Mouse (Mus musculus): Measurements from ENCODE around the gene Fam214a.

The Fam214a gene

DNA sequence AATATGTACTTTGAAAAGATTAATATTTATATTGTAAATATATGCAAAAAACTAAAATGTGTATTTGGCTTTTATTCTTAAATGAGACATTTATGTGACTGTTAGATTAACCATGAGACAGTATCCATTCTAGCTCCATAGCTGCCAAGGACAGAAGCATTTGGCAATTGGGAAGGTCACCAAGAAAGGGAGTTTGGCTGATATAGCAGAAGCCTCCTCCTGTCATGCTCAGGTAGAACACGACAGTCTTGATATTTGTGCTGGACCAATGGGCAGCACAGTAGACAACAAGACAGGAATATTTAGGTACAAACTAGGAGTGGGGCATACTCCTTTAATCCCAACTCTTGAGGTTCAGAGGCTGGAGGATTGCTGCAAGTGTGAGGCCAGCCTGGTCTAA lies 79.7 kb downstream of the Fam214a start:
- no peak for DNase-seq (ENCODE audit: low read depth, low spot score)

DNA sequence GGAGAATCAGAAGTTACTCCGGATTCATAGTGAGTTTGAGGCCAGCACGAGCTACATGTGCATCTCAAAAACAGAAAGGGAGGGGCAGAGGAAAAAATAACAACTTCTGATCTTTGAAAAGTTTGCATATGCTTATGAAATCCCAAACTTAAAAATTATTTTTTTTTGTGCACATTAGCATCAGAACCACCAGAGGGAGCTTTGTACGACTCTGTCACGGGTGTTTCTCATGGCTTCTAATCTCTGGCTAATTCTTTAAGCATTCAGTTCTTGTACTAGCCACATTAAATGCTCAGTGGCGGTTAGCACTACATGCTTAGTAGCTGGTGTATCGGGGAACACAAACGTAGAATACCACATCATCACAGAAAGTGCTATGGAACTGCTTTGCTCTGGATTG lies 80.5 kb downstream of the Fam214a start:
- DNase-seq (ENCODE audit: low read depth, low spot score) = peak; percentile 53

- DNase-seq (ENCODE audit: low read depth, low spot score) = no peak
Measured at GRCm38 (mm10) chr9:75034691-75035090, 82.0 kb downstream of the Fam214a start.

GRCm38 (mm10) chr9:75035944-75036343 lies 83.3 kb downstream of the Fam214a start:
- no peak for DNase-seq (ENCODE audit: low read depth, low spot score)

DNA sequence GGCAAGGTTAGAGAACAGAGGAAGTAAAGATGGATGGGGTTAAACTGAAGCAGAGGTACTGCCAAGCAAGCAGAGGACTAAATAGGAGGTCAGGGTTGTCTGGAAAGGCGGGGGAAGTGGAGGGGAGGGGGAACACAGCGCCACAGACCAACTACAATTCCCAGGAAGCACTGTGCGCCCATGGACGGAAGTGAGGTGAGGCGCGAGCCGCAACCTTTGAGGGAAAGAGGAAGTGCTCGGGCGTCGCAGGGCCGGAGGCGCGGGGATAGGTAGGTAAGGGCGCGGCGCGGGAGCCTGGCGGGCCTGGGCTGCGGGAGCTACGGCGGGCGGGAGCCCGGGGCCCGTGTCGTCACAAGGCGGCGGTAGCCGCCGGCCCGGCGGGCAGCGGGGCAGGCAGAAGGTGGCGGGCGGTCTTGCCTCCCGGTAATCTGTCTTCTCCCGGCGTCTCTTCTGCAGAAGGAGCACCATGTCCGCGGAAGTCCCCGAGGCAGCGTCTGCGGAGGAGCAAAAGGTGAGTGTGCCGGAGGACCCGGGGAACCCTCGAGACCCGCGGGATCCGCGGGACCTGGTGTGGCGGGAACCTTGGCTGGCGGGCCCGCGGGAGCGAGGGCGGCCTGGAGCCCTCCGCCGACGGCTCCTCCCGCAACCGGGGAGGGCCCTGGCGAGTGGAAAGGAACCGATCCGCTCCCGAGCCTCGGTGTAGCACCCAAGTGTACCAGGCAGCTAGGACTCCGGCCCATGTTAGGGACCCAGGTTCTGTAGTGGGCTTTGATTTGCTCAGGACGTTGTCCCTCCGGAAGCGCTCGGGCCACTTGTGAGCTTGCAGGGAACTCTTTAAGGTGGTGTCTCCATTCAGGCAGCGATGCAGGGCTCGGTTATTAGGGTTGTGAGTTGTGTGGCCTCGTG lies 85.0 kb downstream of the Fam214a start, which contains the start of gene Arpp19:
TSS of gene Arpp19 (plus strand) at position 164 of the 906 bp plus-strand sequence.
- DNase-seq (ENCODE audit: low read depth, low spot score) = peak; percentile 89

DNA sequence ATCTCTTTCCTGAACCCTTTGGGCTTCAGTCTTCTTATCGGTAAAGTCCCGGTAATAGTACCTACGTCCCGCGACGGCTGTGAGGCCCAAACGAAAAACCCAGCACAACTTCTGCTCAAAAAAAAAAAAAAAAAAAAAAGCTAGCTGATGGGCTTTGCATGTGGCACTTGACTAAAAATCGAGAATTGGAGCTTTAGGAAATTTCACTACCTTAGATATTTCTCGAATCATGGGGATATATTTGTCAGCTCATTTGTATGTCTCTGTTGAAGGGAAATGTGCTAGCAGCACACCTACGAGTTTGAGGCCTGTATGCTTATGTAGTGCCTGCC lies 85.6 kb downstream of the Fam214a start:
- DNase-seq (ENCODE audit: low read depth, low spot score) = peak; percentile 8

DNA sequence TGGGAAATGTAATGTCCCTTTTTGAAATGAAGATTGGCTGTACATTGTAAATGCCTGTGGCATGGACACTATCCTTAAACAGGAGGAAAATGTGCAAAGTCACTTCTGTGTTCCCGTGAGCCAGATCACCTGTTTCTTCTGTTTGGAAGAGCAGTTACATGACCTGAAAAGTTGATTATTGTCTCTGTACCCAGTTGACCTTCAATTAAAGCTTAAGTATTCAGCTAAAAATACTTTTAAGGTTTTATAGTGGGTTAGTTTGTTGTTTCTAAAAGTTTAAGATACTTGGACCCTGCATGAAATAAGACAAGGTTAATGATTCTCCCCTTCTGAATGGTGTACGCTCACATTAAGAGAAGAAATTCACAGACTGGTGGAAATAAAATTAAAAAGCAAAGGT lies 87.9 kb downstream of the Fam214a start:
- DNase-seq (ENCODE audit: low read depth, low spot score) = no peak

DNA sequence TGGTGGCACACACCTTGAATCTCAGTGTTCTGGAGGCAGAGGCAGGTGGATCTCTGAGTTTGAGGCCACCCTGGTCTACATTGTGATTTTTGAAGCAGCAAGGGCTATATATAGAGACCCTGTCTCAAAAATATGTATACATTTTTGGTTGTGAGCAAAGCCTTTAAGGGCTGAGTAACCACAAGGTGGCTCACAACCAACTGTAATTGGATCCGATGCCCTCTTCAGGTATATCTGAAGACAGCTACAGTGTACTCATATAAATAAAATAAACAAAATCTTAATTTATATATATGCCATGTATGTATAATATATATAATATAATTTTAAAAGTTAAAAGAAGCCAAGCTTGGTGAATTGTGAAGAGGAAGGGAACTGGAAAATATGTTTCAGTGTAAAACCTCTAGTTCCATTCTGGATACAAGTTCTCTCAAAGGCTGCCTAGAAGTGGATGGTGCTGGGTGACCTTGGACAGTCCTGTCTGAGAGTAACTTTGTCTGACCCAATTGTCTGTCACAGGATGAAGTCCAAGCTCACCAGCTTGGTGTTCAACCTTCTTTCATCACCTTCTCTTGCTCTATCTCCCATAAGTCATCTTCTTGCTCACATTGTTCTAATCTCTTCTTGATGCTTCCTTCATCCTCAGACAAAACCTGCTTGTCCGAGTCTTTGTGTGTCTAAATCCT lies 89.3 kb downstream of the Fam214a start:
- no peak for DNase-seq (ENCODE audit: low read depth, low spot score)

DNA sequence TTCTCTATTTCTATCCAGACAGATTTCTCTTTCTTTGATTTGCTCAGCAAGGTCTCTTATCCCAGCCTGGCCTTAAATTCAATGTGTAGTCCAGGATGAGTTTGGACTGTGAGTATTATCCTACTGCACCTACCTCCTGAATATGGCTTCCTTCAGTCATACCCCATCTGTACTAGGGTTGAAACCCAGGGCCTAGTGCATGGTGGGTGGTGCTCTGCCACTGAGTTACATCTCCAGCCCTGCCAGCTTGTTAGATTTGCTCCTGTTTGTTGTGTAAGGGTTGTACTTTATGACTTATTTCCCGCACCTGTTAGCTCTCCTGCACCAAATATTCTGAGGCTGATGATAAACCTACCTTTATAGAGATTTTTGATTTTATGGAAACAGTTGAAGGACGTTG lies 90.5 kb downstream of the Fam214a start:
- DNase-seq (ENCODE audit: low read depth, low spot score) = no peak

- DNase-seq (ENCODE audit: low read depth, low spot score) = no peak
Measured at GRCm38 (mm10) chr9:75047079-75047478, 94.4 kb downstream of the Fam214a start.

- DNase-seq (ENCODE audit: low read depth, low spot score) = no peak
Measured at GRCm38 (mm10) chr9:75049100-75049499, 96.4 kb downstream of the Fam214a start.

DNA sequence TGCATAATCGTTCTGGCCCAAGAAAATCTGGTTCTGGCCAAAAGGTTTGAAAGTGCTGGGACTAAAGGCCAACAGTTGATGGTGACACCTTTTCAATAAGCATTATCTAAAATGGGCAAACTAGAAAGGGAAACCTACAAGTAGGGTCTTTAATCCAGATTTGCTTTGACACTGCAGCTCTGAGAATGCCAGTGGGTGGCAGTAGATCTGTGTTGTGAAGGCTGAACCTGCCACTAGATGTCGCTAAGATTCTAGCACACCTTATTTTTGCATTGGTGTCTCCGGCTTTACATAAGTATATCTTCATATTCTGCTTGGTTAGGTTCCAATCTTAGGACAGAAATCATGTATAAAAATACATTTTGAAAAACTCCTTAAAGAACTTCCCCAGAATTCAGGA lies 97.3 kb downstream of the Fam214a start:
- DNase-seq (ENCODE audit: low read depth, low spot score) = peak; percentile 85

DNA sequence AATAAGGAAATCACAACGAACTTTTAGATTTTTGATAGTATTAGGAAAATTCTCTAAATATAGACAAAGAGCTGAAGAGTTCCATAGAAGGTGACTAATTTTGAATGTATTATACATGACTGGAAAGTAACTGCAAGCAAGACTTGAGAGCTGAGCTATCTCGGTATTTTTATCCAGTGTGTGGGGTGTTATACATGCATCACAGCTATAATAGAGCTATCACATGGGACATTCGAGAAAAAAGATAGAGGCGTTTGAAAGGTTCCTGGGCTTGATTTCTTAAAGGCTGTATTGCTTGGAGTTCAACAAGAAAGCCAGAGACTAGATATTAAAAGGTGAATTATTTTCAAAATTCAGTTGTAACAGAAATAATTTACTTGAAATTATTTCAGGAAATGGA lies 99.2 kb downstream of the Fam214a start:
- no peak for DNase-seq (ENCODE audit: low read depth, low spot score)

GRCm38 (mm10) chr9:75055046-75055445 lies 102.4 kb downstream of the Fam214a start:
- no peak for DNase-seq (ENCODE audit: low read depth, low spot score)

DNA sequence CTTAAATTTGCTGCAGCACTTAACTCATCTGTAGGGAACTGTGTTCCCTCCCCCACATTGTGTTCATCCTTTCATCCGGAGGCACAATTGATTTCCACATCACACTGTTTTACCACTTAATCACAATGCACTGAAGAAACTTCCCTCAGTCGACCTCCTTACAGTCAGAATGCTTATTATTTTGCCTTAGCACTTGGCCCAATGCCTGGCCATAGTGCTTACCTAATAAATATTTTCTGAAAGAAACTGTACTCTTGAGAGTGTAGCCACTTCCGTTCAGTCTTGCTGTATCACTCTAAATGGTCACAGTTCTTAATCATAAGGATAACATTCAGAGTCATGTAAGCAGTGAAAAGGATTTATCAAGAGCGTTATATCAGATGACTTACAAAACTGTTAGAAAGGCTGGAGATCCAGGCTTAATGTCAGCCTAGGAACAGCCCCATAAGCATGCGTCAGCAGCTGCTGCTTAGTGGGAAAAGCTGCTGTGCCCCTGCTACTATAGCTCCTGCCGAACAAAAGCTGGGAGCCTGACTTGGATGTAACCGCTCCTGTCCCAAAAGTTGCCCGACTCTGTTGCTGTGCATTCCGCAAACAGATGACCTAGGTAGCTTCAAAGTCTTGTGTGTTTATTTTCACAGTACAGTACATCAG lies 112.1 kb downstream of the Fam214a start:
- DNase-seq (ENCODE audit: low read depth, low spot score) = no peak

DNA sequence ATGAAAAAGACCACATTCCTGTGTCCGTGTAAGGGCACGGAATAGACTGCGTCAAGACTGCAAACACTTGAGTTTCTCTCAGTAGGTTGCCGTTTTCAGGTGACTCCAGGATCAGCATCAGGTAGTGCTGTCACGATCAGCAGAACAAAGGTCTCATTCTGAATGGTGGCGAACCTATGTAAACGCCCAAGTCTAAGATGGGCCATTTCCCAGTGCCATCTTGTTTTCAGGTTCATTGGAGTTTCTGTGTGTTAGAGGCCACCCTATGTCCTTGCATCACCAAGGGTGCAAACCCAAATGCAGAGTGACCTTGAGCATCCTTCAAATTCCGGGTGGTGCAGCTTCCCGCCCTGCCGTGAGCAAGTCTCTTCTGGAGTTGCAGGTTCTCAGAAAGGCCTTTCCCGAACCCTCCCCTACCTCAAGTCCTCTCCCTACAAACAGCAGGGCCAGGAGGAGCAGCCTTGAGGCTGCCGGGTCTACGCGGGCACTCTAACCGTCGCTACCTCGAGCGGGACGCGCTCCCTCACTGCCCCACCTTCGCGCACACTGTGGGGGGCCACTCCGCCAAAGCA lies 117.9 kb downstream of the Fam214a start, which contains the start of gene Myo5a:
TSS of gene Myo5a (plus strand) at position 559 of the 572 bp plus-strand sequence.
- no peak for DNase-seq (ENCODE audit: low read depth, low spot score)

DNA sequence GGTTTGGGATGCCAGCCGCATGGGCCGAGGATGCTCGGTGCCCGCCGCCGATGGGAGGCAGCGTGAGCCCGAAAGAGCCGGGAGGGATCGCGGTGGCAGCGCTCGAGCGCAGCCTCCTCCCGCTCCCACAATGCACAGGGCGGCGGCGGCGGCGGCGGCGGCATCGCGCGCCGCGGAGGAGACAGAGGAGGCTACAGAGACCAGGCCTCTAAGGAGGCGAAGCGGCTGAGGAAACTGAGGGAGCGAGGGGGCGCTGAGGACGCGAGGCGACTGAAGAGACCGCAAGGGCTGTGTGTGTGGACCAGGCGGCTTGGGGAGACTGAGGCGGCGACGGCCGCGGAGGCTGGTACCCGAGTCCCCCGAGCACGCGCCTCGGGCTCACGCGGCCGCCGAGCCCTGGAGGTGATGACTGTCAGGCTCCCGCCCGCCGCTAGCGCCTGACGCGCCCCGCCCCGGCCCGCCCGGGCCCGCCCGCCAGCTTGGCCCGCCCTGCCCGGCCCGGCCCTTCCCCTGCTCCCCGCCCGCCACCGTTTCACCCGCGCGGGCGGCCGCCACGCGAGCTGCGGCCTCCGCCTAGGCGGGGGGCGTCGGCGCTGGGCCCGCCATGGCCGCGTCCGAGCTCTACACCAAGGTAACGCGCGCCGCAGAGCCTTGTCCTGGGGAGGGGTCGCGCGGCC lies 118.5 kb downstream of the Fam214a start:
- DNase-seq (ENCODE audit: low read depth, low spot score) = peak; percentile 85

DNA sequence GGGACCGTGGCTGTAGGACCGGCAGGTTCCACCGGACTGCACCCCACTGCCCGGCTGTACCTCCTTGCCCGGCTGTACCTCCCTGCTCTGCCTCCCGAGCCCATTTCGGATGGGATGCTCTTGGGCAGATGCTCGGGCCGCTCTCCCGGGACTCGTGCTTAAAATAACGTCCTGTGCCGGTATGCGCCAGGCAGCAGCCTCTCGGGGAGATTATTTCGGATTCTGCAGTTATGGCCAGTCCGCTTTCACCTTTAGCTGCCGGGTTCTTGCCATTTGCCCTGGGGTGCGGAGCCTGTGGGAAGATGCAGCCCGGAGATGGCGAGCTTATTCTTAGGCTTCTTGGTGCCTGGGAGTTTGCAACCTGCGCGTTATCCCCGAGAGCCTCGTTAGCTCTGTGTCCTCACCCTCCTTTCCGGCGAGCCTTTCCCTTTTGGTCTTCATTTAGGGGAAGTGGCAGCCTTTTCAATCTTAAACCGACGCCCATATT lies 119.1 kb downstream of the Fam214a start:
- no peak for DNase-seq (ENCODE audit: low read depth, low spot score)

DNA sequence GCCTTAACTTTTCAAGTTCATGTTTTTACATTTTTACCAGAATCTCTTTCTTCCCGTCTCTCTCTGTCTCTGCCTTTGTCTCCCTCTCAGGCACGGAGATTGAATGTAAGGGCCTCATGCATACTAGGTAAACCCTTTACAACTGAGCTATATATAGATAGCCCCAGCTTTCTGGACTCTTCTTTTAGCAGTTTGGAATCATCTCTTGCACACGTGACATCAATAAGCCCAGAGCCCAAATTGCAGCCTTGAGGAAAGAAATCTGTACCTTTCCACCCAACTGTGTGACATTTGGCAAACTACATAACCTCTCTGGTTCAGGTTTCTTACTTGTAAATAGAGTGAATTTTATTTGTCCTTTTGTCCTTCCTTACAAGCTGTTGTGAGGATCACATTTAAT lies 119.7 kb downstream of the Fam214a start:
- no peak for DNase-seq (ENCODE audit: low read depth, low spot score)

- DNase-seq (ENCODE audit: low read depth, low spot score) = no peak
Measured at GRCm38 (mm10) chr9:75077191-75077590, 124.5 kb downstream of the Fam214a start.

All from CD4-positive, CD25-positive, alpha-beta regulatory T cell, adult 2 months (primary cell).